Mouse (Mus musculus) adrenal gland, postnatal 10 days (tissue): ENCODE results near the gene Hibch. TPM values are rescaled to one million over a fixed set of nuclear protein-coding genes. Genes with fewer than 3 reads are reported as not detected.
A peak's percentile ranks its signal among the peaks of the same experiment; 100 is the strongest.
"Not testable (repeated sequence)": the region's sequence is repeated elsewhere in the genome, so short reads cannot be mapped to it uniquely, and the experiment has no call there.

Experiments
- DNase-seq: peaks from one replicate; pipeline ENCODE4 v3.0.0; 2021; ENCODE audit warnings: mixed read lengths
- total RNA-seq, 2 experiments: library from RNA; stranded (reverse); gene quantifications; 2 replicates each; pipeline ENCODE4 v1.2.3; 2021

Hibch gene
- total RNA-seq, 2 experiments from 2014 or later, result 108 to 109 TPM

DNA sequence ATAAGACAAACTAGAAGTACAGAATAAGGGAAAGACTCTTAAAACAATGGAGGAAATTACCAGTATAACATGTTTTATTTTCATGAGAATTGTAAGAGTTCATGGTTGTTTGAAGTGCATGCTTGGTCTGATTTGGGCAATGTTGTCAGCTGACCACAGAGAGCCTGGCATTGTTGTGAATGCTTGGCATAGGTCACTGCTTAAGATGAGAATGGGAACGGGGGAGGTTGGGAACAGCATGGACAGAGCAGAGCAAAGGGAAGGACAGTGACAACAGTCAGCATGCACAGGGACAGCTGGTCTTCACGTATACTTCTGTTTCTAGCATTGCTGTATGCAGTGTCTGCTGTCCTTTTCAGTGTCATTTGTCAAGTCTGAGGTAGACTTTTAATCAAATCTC is 39.5 kb downstream of the Hibch start:
- DNase-seq, result no peak

DNA sequence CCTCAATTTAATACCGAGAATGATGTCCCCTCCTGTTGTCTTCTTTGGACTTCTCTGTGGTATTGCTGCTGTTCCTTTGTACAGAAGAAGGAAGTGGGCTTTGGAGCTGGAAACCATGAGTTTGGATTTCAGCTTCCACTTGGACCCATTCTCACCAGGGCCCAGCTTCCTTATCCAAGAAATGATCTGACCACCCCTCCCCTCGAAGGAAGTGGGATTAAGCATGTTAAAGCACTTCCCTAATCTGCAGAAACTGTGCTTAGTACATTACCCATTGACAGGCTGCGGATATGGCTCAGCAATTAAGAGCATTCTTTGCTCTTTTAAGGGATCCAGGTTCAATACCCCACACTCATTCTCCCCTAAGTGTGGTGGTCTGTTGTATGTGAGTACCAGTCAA is 65.1 kb downstream of the Hibch start:
- no peak for DNase-seq

DNA sequence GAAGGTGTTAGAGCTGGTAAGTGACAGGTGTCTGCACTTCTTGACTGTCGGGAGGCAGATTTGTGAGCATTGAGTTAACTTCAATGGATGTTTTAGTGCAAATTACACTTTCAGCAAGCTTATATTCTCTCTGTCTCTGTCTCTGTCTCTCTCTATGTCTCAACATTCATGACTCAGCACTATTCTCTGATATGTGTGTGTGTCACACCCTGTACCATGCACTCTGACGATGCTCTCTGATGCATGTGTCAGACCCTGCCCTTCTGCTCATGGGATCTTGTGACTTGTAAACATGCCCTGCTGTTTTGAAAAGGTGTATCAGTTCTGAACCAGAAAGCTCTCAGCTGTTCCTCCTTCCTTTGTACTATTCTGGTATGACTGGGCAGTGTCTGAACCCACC is 71.9 kb downstream of the Hibch start:
- no peak for DNase-seq

DNA sequence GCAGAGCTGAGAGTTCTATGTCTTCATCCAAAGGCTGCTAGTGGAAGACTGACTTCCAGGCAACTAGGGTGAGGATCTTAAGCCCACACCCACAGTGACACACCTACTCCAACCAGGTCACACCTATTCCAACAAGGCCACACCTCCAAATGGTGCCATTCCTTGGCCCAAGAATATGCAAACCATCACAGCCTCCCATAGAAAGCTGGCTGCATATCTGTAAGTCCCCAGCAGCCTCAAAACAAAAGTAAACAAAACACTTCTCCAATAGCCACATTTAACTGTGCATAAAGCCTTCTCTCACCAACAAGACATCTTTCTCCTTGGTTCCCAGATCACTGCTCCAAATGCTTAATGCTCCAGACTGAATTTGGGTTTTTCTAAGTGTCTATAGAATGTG is 74.2 kb downstream of the Hibch start:
- DNase-seq, result not testable (repeated sequence)

DNA sequence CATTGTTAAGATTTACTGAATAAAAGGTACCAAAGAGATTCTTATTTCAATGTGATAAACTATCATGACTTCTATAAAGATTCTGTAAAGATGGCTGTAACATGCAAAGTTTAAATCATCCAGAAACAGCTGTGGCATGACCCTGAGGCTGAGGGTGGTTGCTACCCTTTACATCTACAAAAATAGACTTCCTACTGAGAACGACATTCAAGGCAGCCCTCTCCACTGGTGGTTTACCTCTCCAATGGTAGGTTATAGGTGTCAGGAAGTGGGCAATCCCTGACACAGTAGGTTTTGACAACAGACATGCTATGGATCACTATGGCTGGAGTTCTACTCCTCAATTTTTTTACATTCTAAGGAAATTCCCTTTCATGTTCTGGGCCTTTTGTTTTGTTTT is 79.8 kb downstream of the Hibch start:
- not testable (repeated sequence) for DNase-seq

DNA sequence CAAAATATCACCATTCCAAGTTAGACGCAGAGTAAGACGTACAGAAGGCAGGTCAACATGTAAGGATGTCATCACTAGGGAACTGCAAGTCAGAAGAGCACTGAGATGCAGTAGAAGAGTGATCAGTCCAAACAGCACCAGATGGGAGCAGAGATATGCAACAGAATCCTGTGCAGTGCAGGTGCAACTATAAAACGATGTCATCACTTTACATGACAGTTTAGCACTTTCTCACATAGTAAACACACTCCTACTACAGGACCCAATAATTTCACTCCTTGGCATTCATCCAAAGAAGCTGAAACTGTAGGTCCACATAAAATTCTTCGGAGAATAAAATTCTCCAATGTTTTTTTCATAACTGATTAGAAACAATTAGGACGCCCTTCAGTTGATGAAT is 89.8 kb downstream of the Hibch start:
- no peak for DNase-seq

DNA sequence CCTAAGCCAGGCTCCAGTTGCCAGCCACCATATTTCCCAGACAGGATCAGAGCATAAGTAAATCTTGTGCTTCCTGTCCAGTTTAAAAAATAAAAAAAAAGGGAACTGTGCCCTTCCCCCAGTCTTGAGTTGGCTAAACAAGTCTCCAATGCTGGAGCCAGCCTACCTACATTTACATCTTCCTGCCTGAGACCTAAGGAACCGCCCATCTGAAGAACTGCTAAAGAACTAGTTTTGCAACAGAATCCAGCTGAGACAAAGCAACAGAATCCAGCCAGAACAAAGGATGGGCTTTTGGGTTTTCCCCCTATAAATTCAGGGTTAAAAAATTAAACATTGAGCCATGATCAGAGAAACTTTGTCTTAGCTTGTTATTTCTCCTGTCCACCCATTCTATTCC is 94.3 kb downstream of the Hibch start:
- no peak for DNase-seq

DNA sequence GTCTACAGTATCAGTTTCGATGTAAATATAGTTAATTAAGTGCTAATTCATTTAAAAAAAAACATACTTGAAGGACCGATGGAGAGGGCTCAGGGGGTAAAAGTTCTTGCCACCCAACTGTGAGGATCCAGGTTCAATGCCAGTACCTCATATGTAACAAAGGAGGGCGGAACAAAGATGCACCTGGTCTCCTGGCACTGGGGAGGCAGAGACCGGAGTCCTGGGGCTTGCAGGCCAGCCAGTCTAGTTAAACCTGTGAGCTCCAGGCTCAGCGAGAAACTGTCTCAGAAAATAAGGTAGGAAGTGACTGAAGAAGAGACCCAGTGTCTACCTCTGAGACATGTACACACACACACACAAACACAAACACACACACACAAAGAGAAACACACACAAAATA is 103.2 kb downstream of the Hibch start:
- DNase-seq, result no peak

DNA sequence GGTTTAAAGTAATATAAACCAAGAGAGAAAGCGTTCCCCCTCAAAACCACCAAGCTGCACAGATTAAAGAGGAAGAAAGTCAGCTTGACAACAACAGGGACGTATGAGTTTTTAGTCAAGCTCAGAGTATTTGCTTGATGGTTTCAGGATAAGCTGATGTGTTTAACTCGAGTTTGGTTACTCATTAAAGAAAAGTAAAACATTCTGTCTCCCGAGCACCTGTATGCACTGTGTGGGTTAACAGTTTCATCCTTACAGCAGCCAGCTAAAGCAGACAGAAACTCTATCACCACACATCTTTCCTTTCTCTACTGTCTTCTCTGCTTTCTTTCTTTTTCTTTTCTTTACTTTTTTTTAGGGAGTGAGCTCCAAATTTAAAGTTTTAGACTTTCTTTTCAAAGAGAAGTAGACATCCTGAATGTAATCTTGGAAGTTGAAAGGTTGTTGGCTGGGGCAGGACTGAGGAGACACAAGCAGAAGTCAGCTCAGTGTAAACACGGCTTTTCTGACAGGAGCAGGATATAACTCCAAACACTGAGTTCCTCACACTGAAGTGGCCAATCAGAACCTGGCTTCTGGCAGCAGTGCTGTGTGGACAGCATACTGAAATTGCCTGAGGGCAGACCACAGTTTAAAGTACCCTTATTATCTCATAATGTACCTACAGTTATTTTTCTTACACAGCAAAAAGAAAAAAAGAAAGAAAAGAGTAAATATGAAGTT is 106.6 kb downstream of the Hibch start:
- DNase-seq, result no peak

DNA sequence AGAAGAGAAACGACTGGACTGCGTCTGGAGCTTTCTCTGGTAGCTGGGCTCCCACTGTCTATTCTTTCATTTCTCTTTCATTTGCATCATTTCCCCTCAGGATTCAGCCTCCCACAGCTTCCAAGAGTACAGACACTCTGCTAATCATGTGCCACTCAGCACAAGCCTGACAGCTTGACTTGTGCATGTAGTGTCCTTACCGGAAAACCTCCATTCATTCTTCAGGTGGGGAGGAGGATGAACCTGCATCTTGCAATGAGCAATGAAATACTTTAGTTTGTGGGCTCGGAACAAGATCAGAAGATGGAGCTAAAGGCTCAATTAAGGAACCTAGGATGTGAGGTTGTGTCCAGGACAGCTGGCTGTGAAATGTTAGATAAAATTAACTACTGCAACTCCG is 107.4 kb downstream of the Hibch start:
- DNase-seq, result no peak

DNA sequence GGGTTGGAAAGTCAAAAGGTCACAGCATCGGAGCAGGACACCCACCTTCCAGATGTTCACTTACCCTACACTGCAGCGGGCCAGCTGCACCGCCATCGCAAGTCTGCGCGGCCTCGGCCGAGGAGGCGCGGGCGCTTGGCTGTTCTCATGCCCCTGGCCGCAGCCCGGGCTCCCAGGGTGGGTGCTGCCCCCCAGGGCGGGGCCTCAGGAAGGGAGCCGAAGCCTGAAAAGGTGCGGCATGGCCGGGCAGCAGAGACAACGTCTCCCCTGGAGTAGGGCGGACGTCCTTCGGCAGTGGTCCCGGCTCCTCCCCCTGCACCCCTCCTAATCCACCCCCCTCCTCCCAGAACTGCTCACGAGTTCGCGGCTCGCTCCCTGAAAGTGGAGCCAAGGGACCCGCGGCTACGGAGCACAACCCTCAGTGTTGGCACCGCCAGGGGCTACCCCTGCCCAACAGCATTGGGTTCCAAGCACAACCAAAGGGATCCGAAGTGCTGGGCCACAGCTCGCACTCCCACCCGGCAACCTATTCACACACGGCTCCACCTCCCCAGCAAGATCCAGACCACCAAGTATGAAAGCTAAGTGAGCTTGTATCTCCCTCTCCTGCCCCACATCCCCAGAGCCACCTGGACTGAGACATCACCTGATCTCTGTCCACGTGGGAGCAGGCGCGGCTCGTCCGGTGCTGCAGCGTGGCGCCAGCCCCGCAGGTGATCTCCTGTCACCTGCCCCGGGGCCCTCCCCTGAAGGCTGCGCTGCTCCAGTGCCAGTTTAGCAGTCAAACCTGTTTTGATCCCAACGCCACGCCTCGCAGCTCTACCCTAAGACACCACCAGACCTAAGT is 108.0 kb downstream of the Hibch start:
- peak; percentile 23 for DNase-seq

DNA sequence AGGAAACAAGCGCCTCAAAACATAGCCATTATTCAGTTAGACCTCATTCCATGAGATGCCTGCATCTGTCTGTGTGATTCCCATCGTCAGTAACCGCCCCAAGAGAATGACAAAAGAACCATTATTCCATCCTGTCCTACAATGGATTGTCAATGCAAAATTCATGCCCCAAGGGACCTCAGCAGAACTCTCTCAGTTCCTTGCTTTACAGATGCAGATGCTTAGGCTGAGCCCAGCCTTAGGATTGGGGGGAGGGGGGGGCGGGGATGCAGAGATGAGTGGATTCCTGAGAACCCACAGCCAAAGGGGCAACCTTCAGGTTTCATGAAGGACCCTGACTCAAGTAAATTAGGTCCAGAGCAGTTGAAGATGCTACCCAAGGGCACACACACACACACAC is 108.8 kb downstream of the Hibch start:
- no peak for DNase-seq

DNA sequence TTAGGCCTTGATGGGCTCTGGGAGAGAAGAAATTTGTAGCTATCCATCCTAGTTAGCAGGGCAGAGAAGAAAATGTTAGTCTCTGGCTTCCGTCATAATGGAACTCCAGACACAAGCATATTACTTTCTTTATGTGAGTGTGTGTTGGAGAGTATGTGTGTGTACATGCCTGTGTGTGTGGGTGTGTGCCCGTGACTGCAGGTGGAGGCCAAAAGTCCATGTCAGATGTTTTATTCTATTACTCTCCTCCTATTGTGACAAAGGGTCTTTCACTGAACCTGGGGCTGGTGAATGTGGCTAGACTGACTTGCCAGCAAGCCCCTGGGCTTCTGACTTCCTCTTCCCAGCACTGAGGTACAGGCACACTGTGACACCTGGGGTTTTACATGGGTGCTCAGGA is 109.7 kb downstream of the Hibch start:
- no peak for DNase-seq

DNA sequence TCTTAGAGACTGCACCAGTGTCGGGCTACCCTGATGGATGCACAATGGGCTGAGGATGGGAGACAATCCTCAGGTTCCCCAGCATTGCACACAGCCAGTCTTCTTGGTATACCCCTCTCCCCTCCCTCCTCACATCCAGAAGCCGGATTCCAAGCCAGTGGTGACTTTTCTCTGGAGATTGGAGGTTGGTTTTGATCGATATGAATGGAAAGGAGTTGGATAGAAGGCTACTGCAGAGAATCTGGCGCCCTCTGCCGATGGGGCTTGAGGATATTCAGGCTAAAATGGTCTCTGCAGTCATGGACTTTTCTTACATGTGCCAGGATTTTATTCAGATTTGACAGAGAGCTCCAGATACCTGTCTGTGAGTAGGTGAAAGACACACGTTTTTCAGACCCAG is 110.4 kb downstream of the Hibch start:
- DNase-seq, result peak; percentile 74

DNA sequence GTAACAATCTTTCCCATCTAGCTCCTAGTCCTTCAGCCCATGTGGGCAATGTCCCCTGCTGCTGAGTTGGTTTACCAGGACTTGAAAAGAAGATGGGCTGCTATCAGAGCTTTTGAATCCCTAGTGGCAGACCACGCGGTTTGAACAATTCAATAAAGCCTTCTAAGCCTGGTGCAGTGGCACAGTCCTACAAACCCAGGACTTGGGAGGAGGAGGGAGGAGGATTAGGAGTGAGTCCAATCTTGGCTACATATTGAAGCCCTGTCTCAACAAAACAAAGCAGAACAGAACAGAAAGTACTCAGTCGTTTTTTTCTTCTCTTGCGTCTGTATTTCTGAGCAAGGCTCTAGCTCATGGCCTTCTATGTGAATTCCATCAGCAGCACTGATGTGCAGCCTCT is 112.0 kb downstream of the Hibch start:
- no peak for DNase-seq

DNA sequence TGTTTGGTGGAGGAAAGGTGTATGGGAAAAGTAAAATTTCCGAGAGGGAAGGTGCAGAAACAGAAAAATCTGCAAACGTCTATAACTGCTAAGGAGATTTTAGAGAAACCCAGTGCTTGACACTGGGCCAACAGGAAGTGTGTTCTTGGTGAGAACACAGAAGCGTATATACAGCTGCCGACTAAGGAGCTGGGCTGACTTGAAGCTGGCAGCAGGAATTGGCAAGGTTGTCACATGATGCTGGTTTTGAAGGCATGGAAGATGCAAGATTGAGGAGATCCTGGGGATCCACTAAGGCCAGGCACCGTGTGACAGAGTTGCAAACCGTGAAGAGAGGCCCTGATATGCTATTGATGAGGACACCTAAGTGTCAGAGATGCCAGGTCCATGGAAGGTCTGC is 115.5 kb downstream of the Hibch start:
- no peak for DNase-seq

DNA sequence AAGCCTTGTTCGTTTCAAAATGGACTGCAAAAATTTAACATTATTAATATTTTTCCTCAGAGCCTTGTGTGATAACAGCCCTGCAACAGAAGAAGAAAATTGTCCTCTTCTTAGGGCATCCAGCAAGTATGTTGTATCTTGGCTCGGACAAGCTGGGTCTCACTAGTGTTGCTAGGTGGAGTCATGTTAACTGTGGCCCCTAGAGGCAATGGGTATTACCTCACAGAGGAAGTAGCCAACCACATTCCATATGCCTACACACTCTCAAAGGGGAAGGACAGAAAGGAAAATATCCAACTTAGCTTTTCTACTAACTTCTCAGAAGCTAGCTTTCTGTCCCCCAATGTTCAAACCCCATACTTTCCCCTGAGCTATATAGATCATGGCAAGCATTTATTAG is 118.4 kb downstream of the Hibch start:
- DNase-seq, result no peak

DNA sequence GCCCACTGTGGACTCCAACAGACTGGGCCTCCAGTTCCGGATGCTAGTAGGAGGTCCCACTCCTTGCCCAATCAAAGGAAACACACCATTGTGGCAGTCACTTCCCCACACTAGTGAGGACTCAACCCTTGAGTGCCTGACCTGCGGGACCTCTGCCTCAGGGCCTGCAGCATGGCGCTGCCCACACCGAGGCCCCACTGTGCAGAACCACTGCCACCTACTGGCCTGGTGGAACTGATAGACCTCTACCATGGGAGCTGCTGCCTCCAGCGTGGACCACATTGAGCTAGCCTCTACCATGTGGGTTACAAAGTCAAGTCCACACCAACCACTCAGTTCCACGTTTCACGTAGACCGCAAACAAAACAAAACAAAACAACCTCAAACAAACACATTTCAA is 119.9 kb downstream of the Hibch start:
- DNase-seq, result no peak

Other genes starting within 250 kb of the Hibch start
- gene Nemp2, start 214.2 kb upstream of the Hibch start, total RNA-seq, result 1 to 10 TPM; 3.1 to 5.4 TPM
- gene Mfsd6, start 117.5 kb upstream of the Hibch start, total RNA-seq, result 10 to 100 TPM; 14.0 to 16.4 TPM
- 10 to 100 TPM; 23.3 to 37.5 TPM for gene Inpp1, start 27.2 kb upstream of the Hibch start, total RNA-seq
- gene 1700019D03Rik, start 175.2 kb downstream of the Hibch start, total RNA-seq, result under 1 TPM; 0.81 to 0.82 TPM
- gene Mstn, start 216.7 kb downstream of the Hibch start, total RNA-seq, result 1 to 10 TPM in 1 of 2 experiments, under 1 TPM in 1; 0.63 to 2.5 TPM